Mouse (Mus musculus): ENCODE data around the gene Vps29. TPM values are rescaled to one million over a fixed set of nuclear protein-coding genes. Genes with fewer than 3 reads are reported as not detected.

Gene Vps29
- polyA plus RNA-seq, 1 experiment from 2014 or later: 131 TPM

GRCm38 (mm10) chr5:122402160-122402559 is 48.0 kb downstream of the Vps29 start:
- Histone ChIP-seq H3K4me1 (replicated peaks) (peaks cover 10% of the 10 kb centered on the region; the same call in 1 of the 2 replicates), H3K9me3 (replicated peaks) (no peaks in the 10 kb centered on the region), H3K4me2 (no peak overlapping the region), H3K27me3 (no peaks in the 10 kb centered on the region), H3K9ac (no peak overlapping the region), H3K27ac (no peak overlapping the region), H3K36me3 (peaks cover 96% of the 10 kb centered on the region), H3K4me3 (replicated peaks) (no peak overlapping the region)
- DNase-seq: no peak
- no peak for ATAC-seq (ENCODE audit: low read depth)
- WGBS (ENCODE audit: insufficient replicate concordance): 87% methylated on average over 13 of the region's 13 CpGs

GRCm38 (mm10) chr5:122402772-122403171 is 48.6 kb downstream of the Vps29 start:
- ATAC-seq (ENCODE audit: low read depth) (no peak), DNase-seq (no peak)
- peaks cover 94% of the 10 kb centered on the region for H3K36me3 ChIP-seq
- no peak overlapping the region for H3K4me2 ChIP-seq
- H3K9me3 ChIP-seq (replicated peaks): no peaks in the 10 kb centered on the region
- 78% methylated on average over 5 of the region's 5 CpGs for WGBS (ENCODE audit: insufficient replicate concordance)
- no peak overlapping the region for H3K4me3 ChIP-seq (replicated peaks)
- H3K27me3 ChIP-seq: no peaks in the 10 kb centered on the region
- no peak overlapping the region for H3K27ac ChIP-seq
- H3K9ac ChIP-seq: no peak overlapping the region
- H3K4me1 ChIP-seq (replicated peaks): peaks cover 7% of the 10 kb centered on the region; the same call in 1 of the 2 replicates

GRCm38 (mm10) chr5:122403362-122403761 is 49.2 kb downstream of the Vps29 start:
- 88% methylated on average over 12 of the region's 12 CpGs for WGBS (ENCODE audit: insufficient replicate concordance)
- Histone ChIP-seq H3K4me1 (replicated peaks) (peaks cover 3% of the 10 kb centered on the region; the same call in 1 of the 2 replicates), H3K9ac (no peak overlapping the region), H3K4me3 (replicated peaks) (no peak overlapping the region), H3K36me3 (peaks cover 88% of the 10 kb centered on the region), H3K27me3 (no peaks in the 10 kb centered on the region), H3K27ac (no peak overlapping the region), H3K9me3 (replicated peaks) (no peaks in the 10 kb centered on the region), H3K4me2 (no peak overlapping the region)
- DNase-seq (no peak), ATAC-seq (ENCODE audit: low read depth) (no peak)

- DNase-seq: no peak
- H3K9ac ChIP-seq: no peak overlapping the region
- no peak overlapping the region for H3K4me2 ChIP-seq
- 81% methylated on average over 10 of the region's 10 CpGs for WGBS (ENCODE audit: insufficient replicate concordance)
- no peak overlapping the region for H3K4me3 ChIP-seq (replicated peaks)
- peaks cover 77% of the 10 kb centered on the region for H3K36me3 ChIP-seq
- no peaks in the 10 kb centered on the region for H3K27me3 ChIP-seq
- no peaks in the 10 kb centered on the region for H3K4me1 ChIP-seq (replicated peaks)
- no peak overlapping the region for H3K27ac ChIP-seq
- no peaks in the 10 kb centered on the region for H3K9me3 ChIP-seq (replicated peaks)
- ATAC-seq (ENCODE audit: low read depth): no peak; the same call in 1 of the 2 replicates
These were observed 51.4 kb downstream of the Vps29 start for GRCm38 (mm10) chr5:122405537-122405936.

- peaks cover 37% of the 10 kb centered on the region for H3K36me3 ChIP-seq
- no peaks in the 10 kb centered on the region for H3K9me3 ChIP-seq (replicated peaks)
- H3K4me1 ChIP-seq (replicated peaks): 0 out of 2 replicates have a peak, but pooled peaks cover 4% of the 10 kb centered on the region
- WGBS (ENCODE audit: insufficient replicate concordance): 77% methylated on average over 19 of the region's 19 CpGs
- no peak overlapping the region for H3K27ac ChIP-seq
- no peak overlapping the region for H3K4me3 ChIP-seq (replicated peaks)
- H3K4me2 ChIP-seq: no peak overlapping the region
- DNase-seq: no peak
- H3K9ac ChIP-seq: no peak overlapping the region
- H3K27me3 ChIP-seq: no peaks in the 10 kb centered on the region
- no peak for ATAC-seq (ENCODE audit: low read depth)
These were observed 55.8 kb downstream of the Vps29 start for GRCm38 (mm10) chr5:122409692-122410645.

- no peak overlapping the region for H3K4me2 ChIP-seq
- H3K4me3 ChIP-seq (replicated peaks): no peak overlapping the region
- H3K27me3 ChIP-seq: no peaks in the 10 kb centered on the region
- H3K27ac ChIP-seq: no peak overlapping the region
- 67% methylated on average over 5 of the region's 5 CpGs for WGBS (ENCODE audit: insufficient replicate concordance)
- no peak overlapping the region for H3K9ac ChIP-seq
- peaks cover 18% of the 10 kb centered on the region for H3K36me3 ChIP-seq
- H3K9me3 ChIP-seq (replicated peaks): no peaks in the 10 kb centered on the region
- DNase-seq: no peak
- no peak for ATAC-seq (ENCODE audit: low read depth)
- 0 out of 2 replicates have a peak, but pooled peaks cover 4% of the 10 kb centered on the region for H3K4me1 ChIP-seq (replicated peaks)
These were observed 57.7 kb downstream of the Vps29 start for GRCm38 (mm10) chr5:122411892-122412291.

- ATAC-seq (ENCODE audit: low read depth): no peak
- 47% methylated on average over 6 of the region's 6 CpGs for WGBS (ENCODE audit: insufficient replicate concordance)
These were observed 58.7 kb downstream of the Vps29 start for GRCm38 (mm10) chr5:122412826-122413225.

GRCm38 (mm10) chr5:122414351-122414750 is 60.2 kb downstream of the Vps29 start:
- 0 out of 2 replicates have a peak, but pooled peaks cover 4% of the 10 kb centered on the region for H3K4me1 ChIP-seq (replicated peaks)
- DNase-seq (no peak), ATAC-seq (ENCODE audit: low read depth) (no peak)
- no peak overlapping the region for H3K9ac ChIP-seq
- H3K36me3 ChIP-seq: peaks cover 11% of the 10 kb centered on the region
- no peak overlapping the region for H3K27ac ChIP-seq
- H3K4me3 ChIP-seq (replicated peaks): no peak overlapping the region
- no peaks in the 10 kb centered on the region for H3K27me3 ChIP-seq
- H3K9me3 ChIP-seq (replicated peaks): no peaks in the 10 kb centered on the region
- WGBS (ENCODE audit: insufficient replicate concordance): 85% methylated on average over 5 of the region's 5 CpGs
- H3K4me2 ChIP-seq: no peak overlapping the region

More at GRCm38 (mm10) chr5:122412826-122413225, 58.7 kb downstream of the Vps29 start:
- H3K36me3 ChIP-seq: peaks cover 11% of the 10 kb centered on the region
- H3K9ac ChIP-seq: no peak overlapping the region
- no peak overlapping the region for H3K4me3 ChIP-seq (replicated peaks)
- H3K27me3 ChIP-seq: no peaks in the 10 kb centered on the region
- no peaks in the 10 kb centered on the region for H3K9me3 ChIP-seq (replicated peaks)
- H3K4me1 ChIP-seq (replicated peaks): 0 out of 2 replicates have a peak, but pooled peaks cover 4% of the 10 kb centered on the region
- H3K4me2 ChIP-seq: no peak overlapping the region
- H3K27ac ChIP-seq: no peak overlapping the region
- DNase-seq: no peak

Other genes with a start within 250 kb of the Vps29 start
- 0.14 TPM in 1 of 2 replicates, not detected in the other for gene Ccdc63, start 213.5 kb upstream of the Vps29 start, polyA plus RNA-seq (2015; fragmentation: Nextera tagmentation; extraction: Ambion mirVana)
- gene Ppp1cc, start 196.1 kb upstream of the Vps29 start, polyA plus RNA-seq (2015; fragmentation: Nextera tagmentation; extraction: Ambion mirVana): 164 and 177 TPM in 2 replicates
- 1.4 and 2.1 TPM in 2 replicates for gene Hvcn1, start 147.6 kb upstream of the Vps29 start, polyA plus RNA-seq (2015; fragmentation: Nextera tagmentation; extraction: Ambion mirVana)
- 0.68 and 1.1 TPM in 2 replicates for gene Tctn1, start 89.9 kb upstream of the Vps29 start, polyA plus RNA-seq (2015; fragmentation: Nextera tagmentation; extraction: Ambion mirVana)
- gene Pptc7, start 70.0 kb upstream of the Vps29 start, polyA plus RNA-seq (2015; fragmentation: Nextera tagmentation; extraction: Ambion mirVana): 3.4 and 3.5 TPM in 2 replicates
- gene Rad9b, start 136 bp upstream of the Vps29 start, polyA plus RNA-seq (2015; fragmentation: Nextera tagmentation; extraction: Ambion mirVana): 2.8 and 2.9 TPM in 2 replicates
- gene Gpn3, start 17.5 kb downstream of the Vps29 start, polyA plus RNA-seq (2015; fragmentation: Nextera tagmentation; extraction: Ambion mirVana): 74.4 and 86.6 TPM in 2 replicates
- gene Fam216a, start 18.0 kb downstream of the Vps29 start, polyA plus RNA-seq (2015; fragmentation: Nextera tagmentation; extraction: Ambion mirVana): 23.4 and 23.6 TPM in 2 replicates
- gene Arpc3, start 37.5 kb downstream of the Vps29 start, polyA plus RNA-seq (2015; fragmentation: Nextera tagmentation; extraction: Ambion mirVana): 103 and 115 TPM in 2 replicates
- gene Anapc7, start 67.3 kb downstream of the Vps29 start, polyA plus RNA-seq (2015; fragmentation: Nextera tagmentation; extraction: Ambion mirVana): 18.4 and 18.9 TPM in 2 replicates
- gene Atp2a2, start 147.9 kb downstream of the Vps29 start, polyA plus RNA-seq (2015; fragmentation: Nextera tagmentation; extraction: Ambion mirVana): 14.1 and 17.1 TPM in 2 replicates